Comparison of ENCODE assay signal across 17 mouse cellular contexts in genomic region chr13:50975306-50975920, GRCm38 (mm10).
DNase-seq lines count a peak whose midpoint lies in the region; TF ChIP-seq lines count a peak whose summit lies in the region.
"Had no signal": no experiment of that assay in that cellular context is flagged by ENCODE, and none has a peak within 500 bp of the region (broad histone marks: within the 10 kb centered on the region; RNA-seq: fewer than 3 reads in every experiment).

No protein-coding gene starts in this region.

- no peaks in the 10 kb centered on the region for H3K36me3 ChIP-seq in testis, adult 2 months (ENCODE audit: control insufficient read depth, insufficient read depth, low read length)
- H3K36me3 ChIP-seq: hindbrain, embryonic 10.5 days; intestine, embryonic 15.5 days; liver, embryonic 12.5 days; midbrain, embryonic 10.5 days; stomach, embryonic 15.5 days had no signal

- H3K27ac ChIP-seq in testis, adult 2 months (ENCODE audit: control insufficient read depth, insufficient read depth, low read depth, low read length) = peak overlapping the region; percentile 64; the same call in 1 of the 2 replicates
- H3K27ac ChIP-seq: hindbrain, embryonic 10.5 days; intestine, embryonic 15.5 days; liver, embryonic 12.5 days; midbrain, embryonic 10.5 days; stomach, embryonic 15.5 days had no signal

- TF ChIP-seq CTCF in testis, adult 2 months (IDR thresholded peaks at IDR 0.05; ENCODE audit: control insufficient read depth, insufficient read depth, insufficient replicate concordance, low read depth, low read length) = no peak

- H3K27me3 ChIP-seq in testis, adult 2 months (ENCODE audit: control insufficient read depth, insufficient read depth, low read length) = no peaks in the 10 kb centered on the region
- H3K27me3 ChIP-seq: intestine, embryonic 15.5 days; liver, embryonic 12.5 days; stomach, embryonic 15.5 days had no signal

- TF ChIP-seq POLR2A in testis, adult 2 months (IDR thresholded peaks at IDR 0.05; ENCODE audit: control insufficient read depth, low read depth, low read length) = no peak

- no peaks in the 10 kb centered on the region; the same call in 1 of the 2 replicates for H3K4me1 ChIP-seq in testis, adult 2 months (ENCODE audit: control insufficient read depth, insufficient read depth, low read length)
- H3K4me1 ChIP-seq: liver, embryonic 12.5 days; midbrain, embryonic 10.5 days; stomach, embryonic 15.5 days had no signal

- DNase-seq in embryo, embryonic 10 days (ENCODE audit: low spot score) = peak; percentile 7
- no peak for DNase-seq in embryo, embryonic 9.5 days (ENCODE audit: extremely low spot score)
- DNase-seq in testis, postnatal 10 days (ENCODE audit: low spot score) = no peak
- DNase-seq in kidney, postnatal 4 days = peak; percentile 19 to 49
- no peak for DNase-seq in MN1 (ENCODE audit: low spot score)
- DNase-seq in spleen, postnatal 4 days (ENCODE audit: low spot score in 2 of 2) = no peak
- DNase-seq in neural tube, embryonic 10.5 days (ENCODE audit: extremely low spot score, low spot score) = no peak
- DNase-seq: cerebellum, adult 11-12 months; layer of hippocampus, postnatal 36 days; right cerebral cortex, postnatal 4 days; thymus, postnatal 4 days had no signal

- H3K4me3 ChIP-seq in testis, adult 2 months (ENCODE audit: control insufficient read depth, low read depth, low read length) = no peak overlapping the region
- H3K4me3 ChIP-seq: hindbrain, embryonic 10.5 days; intestine, embryonic 15.5 days; liver, embryonic 12.5 days; midbrain, embryonic 10.5 days; stomach, embryonic 15.5 days had no signal

Comparison
In these comparisons a context has a peak if more than half of its experiments do, and no peak if none do; other contexts are left out.
1. DNase-seq: peak in embryo, embryonic 10 days (single experiment) and kidney, postnatal 4 days (2 of 2); none in embryo, embryonic 9.5 days (single experiment), testis, postnatal 10 days (single experiment), MN1 (single experiment), spleen, postnatal 4 days (0 of 2) and neural tube, embryonic 10.5 days (single experiment).